Mouse (Mus musculus): Measurements from ENCODE around the gene Galntl6. TPM values are rescaled to one million over a fixed set of nuclear protein-coding genes. Genes with fewer than 3 reads are reported as not detected.
"Not testable (repeated sequence)": the region's sequence is repeated elsewhere in the genome, so short reads cannot be mapped to it uniquely, and the experiment has no call there.

Gene Galntl6
- total and polyA plus RNA-seq, 2 experiments from 2014 or later = 17.5 to 24.3 TPM

DNA sequence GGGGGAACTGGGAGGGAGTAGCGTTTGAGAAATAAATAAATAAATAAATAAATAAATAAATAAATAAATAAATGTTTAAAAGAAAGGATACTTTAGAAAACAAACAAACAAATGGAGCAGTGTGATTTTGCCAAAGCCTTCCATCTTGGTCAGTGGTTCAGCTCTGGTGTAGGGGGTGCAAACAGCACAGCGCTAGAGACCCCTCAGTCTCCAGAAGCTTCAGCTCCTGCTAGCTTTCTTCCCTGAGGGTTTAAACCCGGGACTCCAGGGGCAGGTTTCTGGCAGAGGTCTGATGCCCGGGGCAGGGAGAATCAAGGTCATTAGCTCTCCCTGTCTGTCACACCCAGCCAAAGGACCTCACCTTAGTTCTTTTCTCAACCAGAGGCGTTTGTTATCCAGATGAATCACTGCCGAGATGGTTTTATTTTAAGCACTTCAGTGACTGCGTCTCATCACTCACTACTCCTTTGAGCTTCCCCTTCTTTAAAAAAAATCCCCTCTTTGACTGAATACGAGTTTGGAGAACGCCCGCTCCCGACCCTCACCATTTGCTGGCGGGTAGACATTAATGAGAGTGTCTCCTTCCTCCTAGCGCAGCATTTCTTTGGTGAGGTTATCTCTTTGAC lies 1146.6 kb downstream of the Galntl6 start:
- 15% methylated on average over 13 of the region's 13 CpGs for WGBS
- peak; percentile 31; the same call in 1 of the 2 replicates for ATAC-seq (ENCODE audit: low FRiP score)
- H3K4me1 ChIP-seq (ENCODE audit: insufficient read depth, low read length) = peaks cover 4% of the 10 kb centered on the region; the same call in 1 of the 2 replicates
- no peaks in the 10 kb centered on the region for H3K27me3 ChIP-seq (ENCODE audit: insufficient read depth, low read length)
- H3K9ac ChIP-seq (replicated peaks; ENCODE audit: low read length, poor library complexity, severe bottlenecking) = no peak overlapping the region
- 0 out of 2 replicates have a peak overlapping the region, but pooled peaks have one; percentile 12 for H3K27ac ChIP-seq (ENCODE audit: low read depth, low read length)
- TF ChIP-seq CTCF (IDR thresholded peaks at IDR 0.05) = no peak
- DNase-seq (ENCODE audit: low spot score) = no peak
- H3K36me3 ChIP-seq (ENCODE audit: insufficient read depth, low read length) = no peaks in the 10 kb centered on the region
- no peaks in the 10 kb centered on the region for H3K9me3 ChIP-seq (ENCODE audit: low read length)
- no peak overlapping the region for H3K4me3 ChIP-seq (ENCODE audit: low read depth, low read length)
- peak overlapping the region; percentile 29 for H3K4me2 ChIP-seq (ENCODE audit: low read depth, low read length, poor library complexity, severe bottlenecking)

DNA sequence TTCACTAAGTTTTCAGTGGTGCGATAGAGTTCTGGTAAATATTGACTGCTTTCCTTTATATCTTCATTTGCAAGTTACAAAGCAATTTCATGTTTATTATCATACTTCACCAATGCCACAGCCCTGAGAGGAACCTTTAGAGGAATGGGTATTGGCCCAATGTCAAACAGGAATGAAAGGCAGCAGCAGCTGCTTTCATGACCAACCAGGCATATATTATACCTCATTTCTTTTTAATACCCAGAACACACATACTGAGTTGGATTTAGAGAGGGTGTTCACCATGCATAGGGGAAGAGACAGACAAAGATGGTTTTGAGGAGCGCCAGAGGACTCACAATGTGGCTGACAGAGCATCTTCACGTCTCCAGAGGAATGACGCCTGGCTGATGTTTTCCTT lies 1147.2 kb downstream of the Galntl6 start:
- TF ChIP-seq CTCF (IDR thresholded peaks at IDR 0.05) = no peak
- Histone ChIP-seq H3K27me3 (ENCODE audit: insufficient read depth, low read length) (no peaks in the 10 kb centered on the region), H3K9ac (replicated peaks; ENCODE audit: low read length, poor library complexity, severe bottlenecking) (no peak overlapping the region), H3K4me2 (ENCODE audit: low read depth, low read length, poor library complexity, severe bottlenecking) (no peak overlapping the region), H3K4me1 (ENCODE audit: insufficient read depth, low read length) (peaks cover 4% of the 10 kb centered on the region; the same call in 1 of the 2 replicates), H3K9me3 (ENCODE audit: low read length) (no peaks in the 10 kb centered on the region), H3K27ac (ENCODE audit: low read depth, low read length) (no peak overlapping the region), H3K4me3 (ENCODE audit: low read depth, low read length) (no peak overlapping the region), H3K36me3 (ENCODE audit: insufficient read depth, low read length) (no peaks in the 10 kb centered on the region)
- no peak for DNase-seq (ENCODE audit: low spot score)
- WGBS = 67% methylated on average over 4 of the region's 4 CpGs
- ATAC-seq (ENCODE audit: low FRiP score) = no peak

DNA sequence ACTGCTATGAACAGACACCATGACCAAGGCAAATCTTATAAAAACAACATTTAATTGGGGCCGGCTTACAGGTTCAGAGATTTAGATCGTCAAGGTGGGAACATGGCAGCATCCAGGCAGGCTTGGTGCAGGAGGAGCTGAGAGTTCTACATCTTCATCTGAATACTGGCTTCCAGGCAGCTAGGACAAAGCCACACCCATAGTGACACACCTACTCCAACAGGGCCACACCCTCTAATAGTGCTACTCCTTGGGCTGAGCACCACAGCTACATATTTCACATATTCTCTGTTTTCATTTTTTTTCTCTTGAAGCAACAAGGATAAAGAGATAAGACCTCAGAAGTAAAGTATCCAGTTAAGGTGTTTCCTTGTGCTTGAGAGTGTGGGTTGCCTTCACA lies 1149.8 kb downstream of the Galntl6 start:
- not testable (repeated sequence) for H3K9ac ChIP-seq (replicated peaks; ENCODE audit: low read length, poor library complexity, severe bottlenecking); H3K36me3 ChIP-seq (ENCODE audit: insufficient read depth, low read length); DNase-seq (ENCODE audit: low spot score); H3K9me3 ChIP-seq (ENCODE audit: low read length); H3K4me1 ChIP-seq (ENCODE audit: insufficient read depth, low read length); H3K27me3 ChIP-seq (ENCODE audit: insufficient read depth, low read length); ATAC-seq (ENCODE audit: low FRiP score); H3K4me2 ChIP-seq (ENCODE audit: low read depth, low read length, poor library complexity, severe bottlenecking); H3K27ac ChIP-seq (ENCODE audit: low read depth, low read length); H3K4me3 ChIP-seq (ENCODE audit: low read depth, low read length)
- WGBS = 84% methylated on average over 2 of the region's 2 CpGs

DNA sequence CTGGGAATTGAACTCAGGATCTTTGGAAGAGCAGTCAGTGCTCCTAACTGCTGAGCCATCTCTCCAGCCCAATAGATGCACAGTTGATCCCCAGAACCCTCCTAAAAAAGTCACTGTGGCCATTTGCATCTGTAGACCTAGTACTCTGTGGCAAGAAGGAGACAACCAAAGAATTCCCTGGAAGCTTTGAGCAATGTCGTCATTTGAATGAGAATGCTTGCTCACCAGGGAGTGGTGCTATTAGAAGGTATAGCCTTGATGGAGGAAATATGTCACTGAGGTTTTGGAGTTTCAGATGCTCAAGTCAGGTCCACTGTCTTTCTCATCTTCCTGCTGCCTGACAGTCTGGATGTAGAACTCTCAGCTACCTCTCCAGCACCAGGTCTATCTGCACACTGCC lies 1151.5 kb downstream of the Galntl6 start:
- peaks cover 2% of the 10 kb centered on the region; the same call in 1 of the 2 replicates for H3K4me1 ChIP-seq (ENCODE audit: insufficient read depth, low read length)
- no peaks in the 10 kb centered on the region for H3K9me3 ChIP-seq (ENCODE audit: low read length)
- no peak overlapping the region for H3K27ac ChIP-seq (ENCODE audit: low read depth, low read length)
- H3K27me3 ChIP-seq (ENCODE audit: insufficient read depth, low read length) = no peaks in the 10 kb centered on the region
- 68% methylated on average over 1 of the region's 1 CpGs for WGBS
- H3K4me2 ChIP-seq (ENCODE audit: low read depth, low read length, poor library complexity, severe bottlenecking) = no peak overlapping the region
- H3K9ac ChIP-seq (replicated peaks; ENCODE audit: low read length, poor library complexity, severe bottlenecking) = no peak overlapping the region
- H3K4me3 ChIP-seq (ENCODE audit: low read depth, low read length) = no peak overlapping the region
- no peaks in the 10 kb centered on the region for H3K36me3 ChIP-seq (ENCODE audit: insufficient read depth, low read length)
- TF ChIP-seq CTCF (IDR thresholded peaks at IDR 0.05) = no peak
- DNase-seq (ENCODE audit: low spot score) = no peak
- ATAC-seq (ENCODE audit: low FRiP score) = no peak

DNA sequence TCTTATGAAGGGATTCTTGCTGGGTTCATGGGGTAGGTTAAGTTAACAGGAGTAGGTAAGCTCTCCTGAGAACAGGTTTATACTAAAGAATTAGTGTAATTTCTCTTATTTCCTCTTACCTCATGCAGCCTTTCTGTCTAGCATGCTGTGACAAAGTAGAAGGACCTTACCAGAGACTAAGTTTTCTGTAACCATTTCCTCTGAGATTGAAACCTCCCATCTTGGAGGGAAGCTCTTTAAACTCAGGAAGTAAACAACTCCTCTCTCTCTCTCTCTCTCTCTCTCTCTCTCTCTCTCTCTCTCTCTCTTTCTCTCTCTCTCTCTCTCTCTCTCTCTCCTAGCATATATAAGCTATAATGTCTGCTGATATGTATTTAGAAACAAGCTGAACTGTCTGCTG lies 1153.6 kb downstream of the Galntl6 start:
- Histone ChIP-seq H3K27ac (ENCODE audit: low read depth, low read length) (no peak overlapping the region), H3K9me3 (ENCODE audit: low read length) (no peaks in the 10 kb centered on the region), H3K36me3 (ENCODE audit: insufficient read depth, low read length) (no peaks in the 10 kb centered on the region), H3K9ac (replicated peaks; ENCODE audit: low read length, poor library complexity, severe bottlenecking) (no peak overlapping the region), H3K27me3 (ENCODE audit: insufficient read depth, low read length) (no peaks in the 10 kb centered on the region), H3K4me3 (ENCODE audit: low read depth, low read length) (no peak overlapping the region), H3K4me1 (ENCODE audit: insufficient read depth, low read length) (no peaks in the 10 kb centered on the region), H3K4me2 (ENCODE audit: low read depth, low read length, poor library complexity, severe bottlenecking) (no peak overlapping the region)
- no peak for DNase-seq (ENCODE audit: low spot score)
- ATAC-seq (ENCODE audit: low FRiP score) = no peak
- TF ChIP-seq CTCF (IDR thresholded peaks at IDR 0.05) = no peak

DNA sequence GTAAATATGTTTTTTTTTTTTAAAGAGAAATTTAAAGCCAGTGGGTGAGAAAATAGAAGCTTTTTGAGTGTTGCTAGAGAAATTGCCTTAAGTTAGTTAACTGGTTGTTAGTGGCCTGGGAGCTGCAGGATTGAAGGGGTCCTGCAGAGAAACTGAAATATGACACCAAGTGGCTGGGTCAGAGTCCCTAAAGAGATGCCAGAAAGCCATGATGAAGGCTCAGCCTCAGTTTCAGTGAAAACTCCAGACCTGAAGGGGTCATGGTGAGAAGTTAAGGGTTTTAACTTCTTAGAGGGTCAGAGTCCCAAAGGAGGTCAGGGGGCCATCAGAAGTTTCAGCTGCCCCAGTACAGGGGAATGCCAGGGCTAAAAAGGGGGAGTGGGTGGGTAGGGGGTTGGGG lies 1155.0 kb downstream of the Galntl6 start:
- Histone ChIP-seq H3K36me3 (ENCODE audit: insufficient read depth, low read length) (no peaks in the 10 kb centered on the region), H3K27me3 (ENCODE audit: insufficient read depth, low read length) (no peaks in the 10 kb centered on the region)
- no peak for ATAC-seq (ENCODE audit: low FRiP score)

More for the DNA sequence above, 1155.0 kb downstream of the Galntl6 start:
- H3K4me3 ChIP-seq (ENCODE audit: low read depth, low read length) = no peak overlapping the region
- no peak for DNase-seq (ENCODE audit: low spot score)
- no peak overlapping the region for H3K27ac ChIP-seq (ENCODE audit: low read depth, low read length)
- H3K9ac ChIP-seq (replicated peaks; ENCODE audit: low read length, poor library complexity, severe bottlenecking) = no peak overlapping the region
- H3K4me1 ChIP-seq (ENCODE audit: insufficient read depth, low read length) = no peaks in the 10 kb centered on the region
- no peak overlapping the region for H3K4me2 ChIP-seq (ENCODE audit: low read depth, low read length, poor library complexity, severe bottlenecking)
- H3K9me3 ChIP-seq (ENCODE audit: low read length) = no peaks in the 10 kb centered on the region
- no peak for TF ChIP-seq CTCF (IDR thresholded peaks at IDR 0.05)
